8 mouse cellular contexts compared by ENCODE assay signal in genomic region chr12:111677421-111677820, GRCm38 (mm10). TPM values are rescaled to one million over a fixed set of nuclear protein-coding genes. Genes with fewer than 3 reads are reported as not detected.
DNase-seq lines count a peak whose midpoint lies in the region; ATAC-seq and TF ChIP-seq lines count a peak whose summit lies in the region.

No protein-coding gene starts in this region.

- dilution Hi-C loops in CH12.LX (cut with MboI; ENCODE audit: extremely low pct_ligation_motif_present, extremely low pct_unique_long_range_greater_than_20kb, low sequenced_read_pairs) = no loop called here

- peaks cover 22 to 36% of the 10 kb centered on the region in 2 experiments for H3K36me3 ChIP-seq in CH12.LX (replicated peaks in 1 of 2; ENCODE audit: control insufficient read depth in 1 of 2, insufficient read depth in 1 of 2, low read length in 1 of 2)
- peaks cover 21% of the 10 kb centered on the region for H3K36me3 ChIP-seq in forebrain, embryonic 13.5 days (ENCODE audit: poor library complexity, severe bottlenecking)
- H3K36me3 ChIP-seq in neural tube, embryonic 12.5 days = peaks cover 19% of the 10 kb centered on the region

- peaks cover 23 to 66% of the 10 kb centered on the region in 2 experiments for H3K4me1 ChIP-seq in CH12.LX (ENCODE audit: control insufficient read depth in 1 of 2, insufficient read depth in 2 of 2)
- H3K4me1 ChIP-seq in forebrain, embryonic 13.5 days = peaks cover 29% of the 10 kb centered on the region
- H3K4me1 ChIP-seq in neural tube, embryonic 12.5 days = peaks cover 32% of the 10 kb centered on the region

- WGBS in forebrain, embryonic 13.5 days = 16% methylated on average over 5 of the region's 5 CpGs
- WGBS in neural tube, embryonic 12.5 days = 11% methylated on average over 5 of the region's 5 CpGs

- peak; percentile 26 for ATAC-seq in forebrain, embryonic 13.5 days
- peak; percentile 19 for ATAC-seq in neural tube, embryonic 12.5 days (ENCODE audit: low FRiP score, low read depth)

- H3K4me3 ChIP-seq in CH12.LX (replicated peaks in 1 of 3; ENCODE audit: low read depth in 2 of 3, low read length in 2 of 3, poor library complexity in 1 of 3) = peak overlapping the region; percentile 87 to 100 (median 97)
- H3K4me3 ChIP-seq in forebrain, embryonic 13.5 days = peak overlapping the region; percentile 90
- peak overlapping the region; percentile 89 for H3K4me3 ChIP-seq in neural tube, embryonic 12.5 days

- no peak for TF ChIP-seq POLR2A in CH12.LX (IDR thresholded peaks at IDR 0.05; ENCODE audit: low read depth, low read length)

- no peak for TF ChIP-seq RAD21 in CH12.LX (IDR thresholded peaks at IDR 0.05; ENCODE audit: low read depth, low read length)

- peaks cover 21% of the 10 kb centered on the region for H3K79me2 ChIP-seq in CH12.LX (replicated peaks; ENCODE audit: control insufficient read depth, extremely low read depth, insufficient read depth, poor library complexity, severe bottlenecking)

- peak overlapping the region; percentile 95 for H3K4me2 ChIP-seq in CH12.LX (ENCODE audit: insufficient read depth, low read depth, poor library complexity, severe bottlenecking)
- H3K4me2 ChIP-seq in forebrain, embryonic 13.5 days = peak overlapping the region; percentile 98
- H3K4me2 ChIP-seq in neural tube, embryonic 12.5 days (replicated peaks) = peak overlapping the region; percentile 99

- H3K27ac ChIP-seq in CH12.LX (ENCODE audit: insufficient read depth, low read depth) = peak overlapping the region; percentile 36; the same call in 1 of the 2 replicates
- peak overlapping the region; percentile 93 for H3K27ac ChIP-seq in forebrain, embryonic 13.5 days
- peak overlapping the region; percentile 83 for H3K27ac ChIP-seq in neural tube, embryonic 12.5 days

- H3K9ac ChIP-seq in CH12.LX (ENCODE audit: insufficient read depth, low read depth) = peak overlapping the region; percentile 82
- H3K9ac ChIP-seq in forebrain, embryonic 13.5 days = peak overlapping the region; percentile 80
- peak overlapping the region; percentile 61 for H3K9ac ChIP-seq in neural tube, embryonic 12.5 days

- no peaks in the 10 kb centered on the region for H3K9me3 ChIP-seq in CH12.LX (replicated peaks; ENCODE audit: low read length)
- H3K9me3 ChIP-seq in forebrain, embryonic 13.5 days (replicated peaks) = no peaks in the 10 kb centered on the region
- no peaks in the 10 kb centered on the region for H3K9me3 ChIP-seq in neural tube, embryonic 12.5 days

- TF ChIP-seq CTCF in CH12.LX (conservative IDR thresholded peaks at IDR 0.05 in 1 of 2, IDR thresholded peaks at IDR 0.05 in 1 of 2; ENCODE audit: low read depth in 2 of 2, low read length in 2 of 2) = no peak

- peak; percentile 2 for DNase-seq in embryo, embryonic 10 days (ENCODE audit: low spot score)
- no peak for DNase-seq in embryo, embryonic 11 days
- DNase-seq in CH12.LX (ENCODE audit: extremely low read depth) = no peak
- peak; percentile 48 to 62 for DNase-seq in kidney, postnatal 4 days
- no peak for DNase-seq in retina, postnatal 1 day
- no peak for DNase-seq in c-Kit-positive CD71-positive TER-119-positive erythroid progenitor cells, embryonic 14.5 days (ENCODE audit: low spot score)

- in situ Hi-C loops in CH12.LX (cut with MboI; ENCODE audit: low pct_ligation_motif_present, low pct_unique_long_range_greater_than_20kb, low sequenced_read_pairs) = loop anchor here (5.0 kb wide), 1 partner anchor 35 kb away; the partner anchor contains the start of genes Apopt1 and Bag5

- TF ChIP-seq EP300 in CH12.LX (IDR thresholded peaks at IDR 0.05; ENCODE audit: low read length) = no peak

- H3K27me3 ChIP-seq in CH12.LX (replicated peaks) = no peaks in the 10 kb centered on the region
- H3K27me3 ChIP-seq in forebrain, embryonic 13.5 days = peaks cover 8% of the 10 kb centered on the region
- peaks cover 5% of the 10 kb centered on the region; the same call in 1 of the 2 replicates for H3K27me3 ChIP-seq in neural tube, embryonic 12.5 days (replicated peaks)

TF ChIP-seq in CH12.LX, 34 proteins besides CTCF, POLR2A, EP300 and RAD21:
- no peak for TF ChIP-seq MAFK (IDR thresholded peaks at IDR 0.05; ENCODE audit: insufficient replicate concordance, low read length)
- no peak for TF ChIP-seq TBP (conservative IDR thresholded peaks at IDR 0.05; ENCODE audit: low read depth, low read length)
- TF ChIP-seq NRF1 (IDR thresholded peaks at IDR 0.05; ENCODE audit: low read depth, low read length) = no peak
- TF ChIP-seq ELF1 (IDR thresholded peaks at IDR 0.05; ENCODE audit: low read depth, low read length) = no peak
- no peak for TF ChIP-seq SMC3 (IDR thresholded peaks at IDR 0.05; ENCODE audit: low read depth, low read length)
- no peak for TF ChIP-seq MAX (IDR thresholded peaks at IDR 0.05; ENCODE audit: low read length)
- no peak for TF ChIP-seq TCF12 (IDR thresholded peaks at IDR 0.05; ENCODE audit: low read depth, low read length)
- no peak for TF ChIP-seq ZMIZ1 (IDR thresholded peaks at IDR 0.05; ENCODE audit: low read depth, low read length)
TF ChIP-seq in CH12.LX: peak in this region for 0.

RNA-seq across cellular contexts. Expression of gene Trmt61a, which starts 0.5 kb away (rescaled TPM):
- total RNA-seq in CH12.LX (2012; rRNA removed) (37.4 and 55.0 TPM in 2 replicates), CH12.LX (2014; rRNA removed) (21.8 and 23.3 TPM in 2 replicates)
- polyA plus RNA-seq in CH12.LX (2012; ENCODE audit: insufficient read length, low read depth) = 34.1 and 35.5 TPM in 2 replicates
- polyA plus RNA-seq in forebrain, embryonic 13.5 days (2015; fragmentation: Nextera tagmentation; extraction: Ambion mirVana) = 10.7 and 12.2 TPM in 2 replicates
- 12.0 and 12.1 TPM in 2 replicates for polyA plus RNA-seq in neural tube, embryonic 12.5 days (2016; fragmentation: Nextera tagmentation; extraction: Ambion mirVana)

RNA-seq across cellular contexts. Expression of gene Ckb, which starts 5.3 kb away (rescaled TPM):
- total RNA-seq in CH12.LX (2012; rRNA removed) (3.2 and 3.7 TPM in 2 replicates), CH12.LX (2014; rRNA removed) (not detected in 2 replicates)
- polyA plus RNA-seq in CH12.LX (2012; ENCODE audit: insufficient read length, low read depth) = 0.27 and 0.54 TPM in 2 replicates
- polyA plus RNA-seq in forebrain, embryonic 13.5 days (2015; fragmentation: Nextera tagmentation; extraction: Ambion mirVana) = 2,311 and 2,462 TPM in 2 replicates
- 2,325 and 2,426 TPM in 2 replicates for polyA plus RNA-seq in neural tube, embryonic 12.5 days (2016; fragmentation: Nextera tagmentation; extraction: Ambion mirVana)

RNA-seq across cellular contexts. Expression of gene Bag5, which starts 35.6 kb away (rescaled TPM):
- total RNA-seq in CH12.LX (2012; rRNA removed) (24.1 and 26.9 TPM in 2 replicates), CH12.LX (2014; rRNA removed) (25.6 and 27.9 TPM in 2 replicates)
- polyA plus RNA-seq in CH12.LX (2012; ENCODE audit: insufficient read length, low read depth) = 27.9 and 29.2 TPM in 2 replicates
- 62.1 and 62.8 TPM in 2 replicates for polyA plus RNA-seq in forebrain, embryonic 13.5 days (2015; fragmentation: Nextera tagmentation; extraction: Ambion mirVana)
- polyA plus RNA-seq in neural tube, embryonic 12.5 days (2016; fragmentation: Nextera tagmentation; extraction: Ambion mirVana) = 60.1 and 61.8 TPM in 2 replicates

RNA-seq across cellular contexts. Expression of gene Apopt1, which starts 35.6 kb away (rescaled TPM):
- total RNA-seq in CH12.LX (2012; rRNA removed) (38.7 and 43.6 TPM in 2 replicates), CH12.LX (2014; rRNA removed) (35.9 and 36.0 TPM in 2 replicates)
- 49.1 and 49.9 TPM in 2 replicates for polyA plus RNA-seq in CH12.LX (2012; ENCODE audit: insufficient read length, low read depth)
- 52.6 and 56.2 TPM in 2 replicates for polyA plus RNA-seq in forebrain, embryonic 13.5 days (2015; fragmentation: Nextera tagmentation; extraction: Ambion mirVana)
- 54.6 and 57.3 TPM in 2 replicates for polyA plus RNA-seq in neural tube, embryonic 12.5 days (2016; fragmentation: Nextera tagmentation; extraction: Ambion mirVana)

Comparison
In these comparisons a context has a peak if more than half of its experiments do, and no peak if none do; other contexts are left out.
1. DNase-seq: peak in embryo, embryonic 10 days (single experiment) and kidney, postnatal 4 days (2 of 2); none in embryo, embryonic 11 days (single experiment), CH12.LX (single experiment), retina, postnatal 1 day (single experiment) and c-Kit-positive CD71-positive TER-119-positive erythroid progenitor cells, embryonic 14.5 days (single experiment).
2. H3K27ac ChIP-seq: peak in every context shown above with its lines; median percentile 93 in forebrain, embryonic 13.5 days; 83 in neural tube, embryonic 12.5 days; 36 in CH12.LX.
3. RNA of gene Ckb, which starts 5.3 kb away (polyA plus RNA-seq): 2,325 to 2,426 TPM in neural tube, embryonic 12.5 days and 2,311 to 2,462 TPM in forebrain, embryonic 13.5 days; 0.27 to 0.54 TPM in CH12.LX; every median in the first group is over 1,000 times any median in the second.
4. Peak in every context shown above with its lines, with median percentiles within 50 percentile points of each other: H3K4me2 ChIP-seq, H3K4me3 ChIP-seq and H3K9ac ChIP-seq.